Mouse (Mus musculus) heart, embryonic 10.5 days (tissue): Measurements from ENCODE around the gene Fam186a. TPM values are rescaled to one million over a fixed set of nuclear protein-coding genes. Genes with fewer than 3 reads are reported as not detected.
"Not testable (repeated sequence)": the region's sequence is repeated elsewhere in the genome, so short reads cannot be mapped to it uniquely, and the experiment has no call there.

Experiments
- DNase-seq: peaks from one replicate; pipeline ENCODE4 v3.0.0-alpha.2; 2017; ENCODE audit warnings: low spot score
- H3K27ac ChIP-seq: fragments of 300-500 bp; sonication (generic); 2 replicates; pipeline ENCODE4 v1.5.1; 2016; ENCODE audit warnings: mild to moderate bottlenecking
- H3K27me3 ChIP-seq: fragments of 300-500 bp; sonication (generic); 2 replicates; pipeline ENCODE4 v1.6.1; 2016; ENCODE audit warnings: mild to moderate bottlenecking; ENCODE audit not compliant: poor library complexity, insufficient read depth, severe bottlenecking
- H3K36me3 ChIP-seq: fragments of 300-500 bp; sonication (generic); 2 replicates; pipeline ENCODE4 v1.6.1; 2016; ENCODE audit warnings: mild to moderate bottlenecking, moderate library complexity
- H3K4me1 ChIP-seq: fragments of 300-500 bp; sonication (generic); 2 replicates; pipeline ENCODE4 v1.6.1; 2016; ENCODE audit warnings: mild to moderate bottlenecking
- H3K4me3 ChIP-seq: fragments of 300-500 bp; sonication (generic); 2 replicates; pipeline ENCODE4 v1.5.1; 2016; ENCODE audit warnings: mild to moderate bottlenecking, moderate library complexity
- H3K9me3 ChIP-seq: fragments of 300-500 bp; sonication (generic); 2 replicates; pipeline ENCODE4 v1.6.1; 2016; ENCODE audit warnings: mild to moderate bottlenecking, moderate library complexity
- WGBS: fragments of 180-500 bp; shearing (Covaris S2); methylation state at CpG from one replicate; pipeline ENCODE4 v1.1.7; 2016; 5-methylcytosine and 5-hydroxymethylcytosine counted together
- polyA plus RNA-seq: library from polyadenylated mRNA; unstranded; fragments of >200 nt; fragmentation: Nextera tagmentation; extraction: Ambion mirVana; gene quantifications from 2 replicates; pipeline ENCODE4 v1.2.1, GENCODE M21; 2016

The Fam186a gene
- polyA plus RNA-seq, 1 experiment from 2014 or later: 0.05 TPM

DNA sequence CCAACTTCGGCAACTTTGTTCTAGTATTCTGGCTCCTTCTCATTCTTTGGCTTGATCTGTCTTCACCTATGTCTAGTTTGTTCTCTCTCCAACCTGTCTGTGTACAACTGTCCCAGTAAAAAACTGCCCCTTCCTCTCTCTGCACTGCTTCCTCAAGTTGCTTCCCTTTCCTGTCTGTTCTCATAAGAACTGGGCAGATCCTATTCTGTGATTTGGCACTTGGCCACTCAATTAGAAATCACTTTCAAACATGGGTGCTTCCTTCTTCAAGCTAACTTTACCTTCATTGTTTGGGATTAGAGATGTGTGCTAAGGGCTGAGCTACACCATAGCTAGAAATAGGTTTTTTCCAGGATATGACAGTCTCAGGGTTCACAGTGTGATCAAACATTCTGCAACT is 3.7 kb upstream of the Fam186a start:
- Histone ChIP-seq H3K27me3 (no peaks in the 10 kb centered on the region), H3K27ac (no peak overlapping the region), H3K36me3 (no peaks in the 10 kb centered on the region), H3K4me3 (no peak overlapping the region), H3K9me3 (no peaks in the 10 kb centered on the region), H3K4me1 (0 out of 2 replicates have a peak, but pooled peaks cover 3% of the 10 kb centered on the region)
- no peak for DNase-seq
- WGBS: 88% methylated on average over 1 of the region's 1 CpGs

DNA sequence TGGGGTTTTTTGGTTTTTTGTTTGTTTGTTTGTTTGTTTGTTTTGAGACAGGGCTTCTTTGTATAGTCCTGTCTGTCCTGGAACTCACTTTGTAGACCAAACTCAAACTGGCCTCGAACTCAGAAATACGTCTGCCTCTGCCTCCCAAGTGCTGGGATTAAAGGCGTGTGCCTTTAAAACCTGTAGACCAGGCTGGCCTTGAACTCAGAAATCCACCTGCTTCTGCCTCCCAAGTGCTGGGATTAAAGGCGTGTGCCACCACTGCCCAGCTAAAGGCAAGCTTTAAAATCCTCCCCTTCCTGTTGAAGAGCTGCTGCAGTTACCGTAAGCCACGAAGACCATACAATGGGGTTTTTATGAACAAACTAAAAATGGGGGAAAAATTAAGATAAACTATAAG is 2.9 kb upstream of the Fam186a start, which contains the start of gene Larp4:
TSS of gene Larp4 (plus strand) at position 301 of the 400 bp plus-strand sequence.
- H3K27me3 ChIP-seq, H3K4me1 ChIP-seq, H3K9me3 ChIP-seq, H3K36me3 ChIP-seq, H3K27ac ChIP-seq, DNase-seq, H3K4me3 ChIP-seq: not testable (repeated sequence)
- 83% methylated on average over 6 of the region's 6 CpGs for WGBS

DNA sequence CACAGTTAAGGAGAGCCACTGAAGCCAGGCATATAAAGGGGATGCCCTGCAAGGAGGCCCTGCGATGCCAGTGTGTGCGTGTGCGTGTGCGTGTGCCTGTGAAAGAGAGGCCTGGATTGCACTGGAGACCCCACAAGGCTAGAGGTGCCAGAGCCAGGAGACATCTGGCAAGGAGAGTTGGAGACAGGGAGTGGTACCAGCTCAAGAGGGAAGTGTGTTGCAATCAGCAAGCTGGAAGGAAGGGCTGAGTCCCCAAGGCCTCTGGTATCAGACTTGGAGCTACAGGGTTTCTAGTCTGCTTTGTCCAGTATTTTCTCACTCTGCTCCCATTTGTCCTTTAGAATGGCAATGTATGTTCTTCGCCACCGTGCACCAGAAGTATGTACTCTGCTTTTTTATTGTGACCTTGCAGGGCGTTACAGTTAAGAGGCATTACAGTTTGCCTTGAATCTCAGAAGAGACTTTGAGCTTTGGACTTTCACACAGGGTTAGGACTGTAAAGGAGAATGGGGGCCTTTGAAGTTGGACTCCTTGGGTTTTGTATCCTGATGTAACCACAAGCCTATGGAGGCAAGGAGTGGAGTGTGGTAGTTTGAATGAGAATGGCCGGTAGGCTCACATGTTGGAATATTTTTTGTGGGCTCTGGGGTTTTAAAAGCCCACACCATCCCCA is 1.6 kb downstream of the Fam186a start:
- Histone ChIP-seq H3K27ac (no peak overlapping the region), H3K4me1 (no peaks in the 10 kb centered on the region), H3K27me3 (no peaks in the 10 kb centered on the region), H3K4me3 (no peak overlapping the region), H3K36me3 (no peaks in the 10 kb centered on the region), H3K9me3 (no peaks in the 10 kb centered on the region)
- 81% methylated on average over 8 of the region's 8 CpGs for WGBS
- no peak for DNase-seq

DNA sequence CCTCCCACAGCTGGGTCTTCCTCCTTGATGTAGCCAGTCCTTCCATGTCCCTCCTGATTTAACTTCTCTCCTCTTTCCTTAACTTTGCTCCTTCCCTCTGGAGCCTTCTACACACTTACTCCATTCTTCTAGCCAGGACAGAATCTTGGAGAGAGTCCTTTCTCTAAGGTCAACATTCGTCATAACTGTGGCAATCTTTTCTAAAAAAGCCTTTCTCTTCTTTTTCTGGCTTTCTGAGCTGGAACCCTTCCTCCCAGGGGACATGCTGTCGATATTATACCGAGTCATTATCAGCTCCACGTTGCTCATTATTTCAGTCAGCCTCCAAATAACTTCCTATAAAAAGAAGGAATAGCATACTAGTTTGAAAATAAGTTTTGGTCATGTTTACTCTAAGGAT is 11.5 kb downstream of the Fam186a start:
- WGBS: 76% methylated on average over 4 of the region's 4 CpGs
- Histone ChIP-seq H3K4me1 (no peaks in the 10 kb centered on the region), H3K36me3 (no peaks in the 10 kb centered on the region)

DNA sequence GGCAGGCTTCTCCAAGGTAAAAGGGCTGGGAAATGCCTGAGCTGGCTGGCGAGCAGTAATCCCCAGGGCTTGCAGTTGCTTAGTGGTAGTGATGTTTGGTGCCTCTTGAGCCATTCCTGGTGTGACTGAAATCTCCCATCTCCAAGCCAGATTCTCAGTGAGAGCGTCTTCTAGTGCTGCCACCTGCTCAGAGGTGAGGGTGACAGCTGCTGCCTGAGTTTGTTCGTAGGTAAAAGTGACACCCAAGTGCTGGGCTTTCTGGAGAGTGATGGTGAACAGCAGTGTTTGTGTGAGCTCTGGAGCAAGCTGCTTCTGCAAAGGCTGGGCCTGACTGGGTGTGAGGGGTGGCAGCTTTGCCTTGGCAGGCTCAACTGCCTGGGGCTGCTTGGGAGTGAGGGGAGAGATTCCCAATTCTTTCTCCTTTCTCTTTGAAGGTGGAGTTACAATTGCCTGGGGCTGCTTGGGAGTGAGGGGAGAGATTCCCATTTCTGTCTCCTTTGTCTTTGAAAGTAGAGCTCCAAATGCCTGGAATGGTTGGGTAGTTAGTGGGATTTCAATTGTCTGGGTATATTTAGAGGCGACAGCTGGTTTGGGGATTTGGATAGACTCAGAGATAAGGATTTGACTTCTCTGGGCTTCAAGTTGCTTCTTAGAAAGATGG is 25.8 kb downstream of the Fam186a start:
- Histone ChIP-seq H3K27me3 (no peaks in the 10 kb centered on the region), H3K4me3 (no peak overlapping the region), H3K27ac (no peak overlapping the region; the same call in 1 of the 2 replicates), H3K4me1 (no peaks in the 10 kb centered on the region), H3K9me3 (no peaks in the 10 kb centered on the region), H3K36me3 (peaks cover 4% of the 10 kb centered on the region; the same call in 1 of the 2 replicates)
- WGBS: 61% methylated on average over 4 of the region's 4 CpGs
- no peak for DNase-seq

More for the DNA sequence above, 11.5 kb downstream of the Fam186a start:
- Histone ChIP-seq H3K9me3 (no peaks in the 10 kb centered on the region), H3K4me3 (no peak overlapping the region), H3K27ac (no peak overlapping the region), H3K27me3 (no peaks in the 10 kb centered on the region)
- no peak for DNase-seq

DNA sequence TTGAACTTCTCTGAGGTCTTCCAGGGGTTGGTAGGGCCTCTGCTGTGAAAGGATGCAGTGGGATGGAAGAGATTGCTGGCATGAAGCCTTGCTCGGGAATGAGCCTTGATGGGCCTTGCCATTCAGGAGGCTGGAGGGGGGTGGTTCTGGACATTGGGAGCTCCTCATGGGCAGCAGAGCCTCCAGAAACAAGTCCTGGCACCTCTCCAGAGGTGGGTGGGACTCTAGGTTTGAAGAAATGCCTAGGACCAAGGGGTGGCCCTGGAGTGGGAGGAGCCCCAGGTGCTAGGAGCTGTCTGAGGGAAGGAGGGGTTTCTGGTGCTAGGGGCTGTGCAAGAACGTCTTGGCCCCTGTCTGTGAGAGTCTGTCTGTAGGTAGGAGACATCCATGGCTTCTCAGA is 26.4 kb downstream of the Fam186a start:
- H3K4me3 ChIP-seq: no peak overlapping the region
- no peak for DNase-seq
- no peak overlapping the region for H3K27ac ChIP-seq
- no peaks in the 10 kb centered on the region for H3K4me1 ChIP-seq
- WGBS: 60% methylated on average over 2 of the region's 2 CpGs
- H3K36me3 ChIP-seq: peaks cover 4% of the 10 kb centered on the region; the same call in 1 of the 2 replicates
- no peaks in the 10 kb centered on the region for H3K9me3 ChIP-seq
- H3K27me3 ChIP-seq: no peaks in the 10 kb centered on the region

DNA sequence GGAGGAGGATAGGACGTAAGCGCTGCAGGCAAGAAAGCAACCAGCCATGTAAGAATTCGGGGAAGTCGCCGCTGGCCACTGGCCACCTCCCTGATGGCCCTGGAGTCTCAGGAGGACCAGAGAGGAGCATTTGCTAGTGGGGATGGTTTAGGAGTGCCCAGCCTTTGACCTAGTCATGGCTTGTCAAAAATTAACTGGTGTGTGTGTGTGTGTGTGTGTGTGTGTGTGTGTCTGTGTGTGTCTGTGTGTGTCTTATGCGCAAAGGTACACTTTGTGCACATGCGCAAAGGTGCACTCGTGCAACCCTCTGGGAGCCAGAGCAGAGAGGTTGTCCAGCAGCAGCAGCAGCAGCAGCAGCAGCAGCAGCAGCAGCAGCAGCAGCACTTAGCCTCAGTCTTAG is 29.0 kb downstream of the Fam186a start:
- Histone ChIP-seq H3K4me3 (no peak overlapping the region), H3K4me1 (no peaks in the 10 kb centered on the region), H3K27ac (no peak overlapping the region), H3K36me3 (no peaks in the 10 kb centered on the region), H3K9me3 (no peaks in the 10 kb centered on the region), H3K27me3 (no peaks in the 10 kb centered on the region)
- no peak for DNase-seq
- WGBS: 82% methylated on average over 8 of the region's 8 CpGs

DNA sequence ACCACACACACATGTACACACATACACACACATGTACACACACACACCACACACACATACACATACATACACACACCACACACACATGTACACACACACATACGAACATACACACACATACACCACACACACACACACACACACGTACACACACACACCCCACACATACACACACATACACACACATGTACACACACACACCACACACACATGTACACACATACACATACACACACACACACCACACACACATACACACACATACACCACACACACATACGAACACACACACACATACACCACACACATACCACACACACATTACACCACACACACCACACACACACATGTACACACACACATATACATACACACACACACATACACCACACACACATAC is 30.2 kb downstream of the Fam186a start:
- no peaks in the 10 kb centered on the region for H3K9me3 ChIP-seq
- no peak overlapping the region for H3K4me3 ChIP-seq
- no peak for DNase-seq
- no peaks in the 10 kb centered on the region for H3K4me1 ChIP-seq
- WGBS: 90% methylated on average over 3 of the region's 3 CpGs
- no peaks in the 10 kb centered on the region for H3K36me3 ChIP-seq
- no peak overlapping the region for H3K27ac ChIP-seq
- H3K27me3 ChIP-seq: no peaks in the 10 kb centered on the region

DNA sequence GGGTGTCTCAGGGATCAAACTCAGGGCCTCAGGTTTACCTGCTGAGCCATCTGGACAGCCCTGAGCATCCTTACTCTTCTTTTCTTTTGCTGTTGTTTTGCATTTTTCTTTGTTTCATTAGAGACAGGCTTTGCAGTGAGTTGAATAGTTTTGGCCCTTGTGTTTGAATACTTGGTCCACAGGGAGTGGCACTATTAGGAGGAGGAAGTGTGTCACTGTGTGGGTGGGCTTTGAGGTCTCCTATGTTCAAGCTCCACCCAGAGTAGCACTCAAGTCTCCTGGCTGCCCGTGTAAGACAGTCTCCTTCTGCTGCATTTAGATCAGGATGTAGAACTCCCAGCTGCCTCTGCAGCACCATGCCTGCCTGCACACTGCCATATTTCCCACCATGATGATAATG is 32.4 kb downstream of the Fam186a start:
- no peaks in the 10 kb centered on the region for H3K9me3 ChIP-seq
- H3K27me3 ChIP-seq: no peaks in the 10 kb centered on the region
- WGBS: 36% methylated on average over 1 of the region's 1 CpGs
- no peaks in the 10 kb centered on the region for H3K36me3 ChIP-seq
- H3K4me3 ChIP-seq: no peak overlapping the region
- no peaks in the 10 kb centered on the region for H3K4me1 ChIP-seq
- DNase-seq: no peak
- no peak overlapping the region for H3K27ac ChIP-seq

DNA sequence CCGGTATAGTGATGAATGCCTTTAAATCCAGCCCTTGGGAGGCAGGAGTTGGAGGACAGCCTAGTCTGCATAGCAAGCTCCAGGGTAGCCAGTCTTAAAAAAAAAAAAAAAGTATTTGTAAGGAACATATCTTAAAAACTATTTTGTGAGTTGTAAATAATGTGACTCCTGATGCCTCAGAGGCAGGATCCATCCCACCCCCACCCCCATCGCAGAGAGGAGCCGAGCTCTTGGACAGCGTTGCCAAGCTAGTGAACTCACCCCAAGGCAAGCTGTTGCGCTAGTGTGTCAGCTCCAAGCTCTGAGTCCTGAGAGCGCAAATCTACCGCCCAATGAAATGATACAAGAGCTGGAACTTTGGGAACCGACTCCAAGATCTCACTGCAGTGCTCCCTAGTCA is 35.6 kb downstream of the Fam186a start:
- WGBS: 71% methylated on average over 8 of the region's 8 CpGs
- Histone ChIP-seq H3K4me1 (no peaks in the 10 kb centered on the region), H3K36me3 (no peaks in the 10 kb centered on the region), H3K9me3 (no peaks in the 10 kb centered on the region), H3K27me3 (no peaks in the 10 kb centered on the region), H3K4me3 (no peak overlapping the region), H3K27ac (no peak overlapping the region)
- no peak for DNase-seq

DNA sequence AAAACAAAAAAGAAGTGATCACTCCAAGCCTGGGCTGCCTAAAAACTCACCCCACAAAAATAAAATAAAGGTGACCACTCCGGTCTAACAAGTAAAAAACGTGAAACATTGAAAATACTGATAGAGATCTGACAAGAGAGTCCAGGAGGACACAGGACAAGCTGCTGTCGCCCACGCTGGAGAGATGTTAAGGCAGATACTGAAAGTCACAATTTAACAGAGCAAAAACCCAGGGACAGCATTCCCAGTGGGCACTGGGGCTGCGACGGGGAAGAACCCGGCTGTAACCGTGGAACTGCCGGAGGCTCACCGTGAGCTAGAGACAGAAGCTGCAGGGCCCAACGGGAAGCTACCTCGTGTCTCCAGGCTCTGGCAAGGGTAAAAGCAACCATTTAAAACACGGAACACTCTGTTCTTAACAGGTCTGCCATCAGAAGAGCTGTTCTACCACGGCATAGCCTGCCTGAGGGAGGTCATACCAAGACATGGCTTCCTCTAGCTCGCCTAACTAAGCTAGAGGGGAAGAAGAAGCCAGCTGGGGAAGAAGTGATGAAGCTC is 47.2 kb downstream of the Fam186a start:
- WGBS: 82% methylated on average over 15 of the region's 15 CpGs
- no peaks in the 10 kb centered on the region for H3K36me3 ChIP-seq
- H3K27ac ChIP-seq: no peak overlapping the region
- no peak for DNase-seq
- H3K9me3 ChIP-seq: no peaks in the 10 kb centered on the region
- no peak overlapping the region for H3K4me3 ChIP-seq
- no peaks in the 10 kb centered on the region for H3K4me1 ChIP-seq
- H3K27me3 ChIP-seq: no peaks in the 10 kb centered on the region

DNA sequence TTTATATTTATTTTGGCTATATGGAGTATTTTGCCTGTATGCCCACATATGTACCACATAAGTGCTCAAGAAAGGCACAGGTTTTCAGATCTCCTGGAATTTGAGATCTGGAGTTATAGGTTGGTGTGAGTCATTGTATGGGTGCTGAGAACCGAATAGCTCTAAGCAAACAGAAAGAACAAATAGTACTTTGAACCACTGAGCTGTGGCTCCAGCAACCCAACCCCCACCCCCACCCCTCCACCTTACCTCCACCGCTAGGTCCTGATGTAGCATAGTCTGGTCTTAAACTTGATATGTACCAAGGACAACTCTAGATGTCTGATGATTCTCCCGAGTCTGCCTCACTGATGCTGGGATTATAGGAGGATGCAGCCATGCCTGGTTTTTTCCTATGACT is 49.6 kb downstream of the Fam186a start:
- Histone ChIP-seq H3K27ac (no peak overlapping the region), H3K9me3 (no peaks in the 10 kb centered on the region), H3K4me3 (no peak overlapping the region), H3K36me3 (no peaks in the 10 kb centered on the region), H3K27me3 (no peaks in the 10 kb centered on the region), H3K4me1 (no peaks in the 10 kb centered on the region)
- 79% methylated on average over 3 of the region's 3 CpGs for WGBS
- DNase-seq: no peak

DNA sequence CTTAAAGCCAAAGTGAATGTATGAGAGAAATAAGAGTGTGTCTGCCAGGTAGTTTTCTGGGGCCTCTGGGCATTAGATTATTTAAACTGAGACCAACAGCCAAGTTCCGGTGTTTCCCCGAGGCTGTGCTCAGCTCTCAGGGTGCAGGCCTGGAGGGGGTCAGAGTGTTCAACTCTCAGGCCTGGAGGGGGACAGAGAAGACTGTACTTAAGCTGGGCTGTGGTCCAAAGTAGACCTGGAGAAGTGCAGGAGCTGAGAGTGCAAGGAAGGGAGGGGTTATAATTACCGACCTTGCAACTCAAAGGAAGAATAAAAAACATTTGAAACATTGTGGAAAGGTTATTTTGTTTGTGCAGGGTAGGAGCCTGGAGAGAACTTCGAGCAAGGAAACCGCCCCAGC is 52.2 kb downstream of the Fam186a start:
- no peak for DNase-seq
- H3K27ac ChIP-seq: no peak overlapping the region
- H3K4me1 ChIP-seq: no peaks in the 10 kb centered on the region
- no peaks in the 10 kb centered on the region for H3K9me3 ChIP-seq
- 77% methylated on average over 5 of the region's 5 CpGs for WGBS
- H3K4me3 ChIP-seq: no peak overlapping the region
- no peaks in the 10 kb centered on the region for H3K36me3 ChIP-seq
- H3K27me3 ChIP-seq: no peaks in the 10 kb centered on the region
